Mouse (Mus musculus) heart, adult 18-20 months (tissue): ENCODE results near the gene Babam1. TPM values are rescaled to one million over a fixed set of nuclear protein-coding genes. Genes with fewer than 3 reads are reported as not detected.
"Not testable (repeated sequence)": the region's sequence is repeated elsewhere in the genome, so short reads cannot be mapped to it uniquely, and the experiment has no call there.

Experiments used
- DNase-seq, 2 experiments: peaks; one replicate each; pipeline ENCODE4 v3.0.0; 2021 to 2022; ENCODE audit warnings: mixed read lengths in 1 of 2
- total RNA-seq, 2 experiments: library from RNA; stranded (reverse); gene quantifications; 2 replicates each; pipeline ENCODE4 v1.2.3; 2021

Gene Babam1
- total RNA-seq, 2 experiments from 2014 or later: 67.9 to 69.8 TPM

DNA sequence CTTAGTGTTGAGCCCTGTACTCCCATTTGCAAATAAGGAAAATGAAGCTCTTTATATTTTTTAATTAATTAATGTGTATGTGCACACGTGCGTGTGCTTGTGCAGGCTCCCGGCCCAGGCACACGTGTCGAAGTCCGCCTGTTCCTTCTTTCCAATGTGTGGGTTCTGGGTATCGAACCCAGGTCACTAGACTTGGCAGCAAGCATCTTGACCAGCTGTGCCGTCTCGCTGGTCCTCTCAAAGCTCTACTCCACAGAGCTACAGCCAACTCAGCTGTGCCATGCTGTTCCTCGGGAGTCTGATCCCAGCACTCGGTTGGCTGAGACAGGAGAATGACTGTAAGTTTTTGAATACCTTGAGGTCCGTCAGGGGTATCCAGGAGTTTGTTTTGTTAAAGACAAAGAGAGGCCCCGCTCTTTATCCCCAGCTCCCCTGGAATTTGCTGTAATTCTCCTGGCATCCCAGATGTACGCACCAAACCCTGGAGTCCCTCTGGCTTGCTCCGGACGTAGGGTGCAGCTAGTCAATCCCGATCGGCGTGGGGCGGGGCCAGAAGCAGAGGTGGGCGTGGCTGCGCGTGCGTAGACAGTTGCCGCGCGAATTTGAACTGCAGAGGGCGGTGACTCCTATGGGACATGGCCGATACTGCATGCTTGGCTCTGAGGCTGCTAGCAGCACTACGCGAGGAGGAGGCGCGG lies 8.9 kb downstream of the Babam1 start, which contains the start of gene Ankle1:
Gene Ankle1, plus strand, starts transcription at position 610 of the 698 bp plus-strand sequence.
- peak; percentile 95 to 99 for DNase-seq

DNA sequence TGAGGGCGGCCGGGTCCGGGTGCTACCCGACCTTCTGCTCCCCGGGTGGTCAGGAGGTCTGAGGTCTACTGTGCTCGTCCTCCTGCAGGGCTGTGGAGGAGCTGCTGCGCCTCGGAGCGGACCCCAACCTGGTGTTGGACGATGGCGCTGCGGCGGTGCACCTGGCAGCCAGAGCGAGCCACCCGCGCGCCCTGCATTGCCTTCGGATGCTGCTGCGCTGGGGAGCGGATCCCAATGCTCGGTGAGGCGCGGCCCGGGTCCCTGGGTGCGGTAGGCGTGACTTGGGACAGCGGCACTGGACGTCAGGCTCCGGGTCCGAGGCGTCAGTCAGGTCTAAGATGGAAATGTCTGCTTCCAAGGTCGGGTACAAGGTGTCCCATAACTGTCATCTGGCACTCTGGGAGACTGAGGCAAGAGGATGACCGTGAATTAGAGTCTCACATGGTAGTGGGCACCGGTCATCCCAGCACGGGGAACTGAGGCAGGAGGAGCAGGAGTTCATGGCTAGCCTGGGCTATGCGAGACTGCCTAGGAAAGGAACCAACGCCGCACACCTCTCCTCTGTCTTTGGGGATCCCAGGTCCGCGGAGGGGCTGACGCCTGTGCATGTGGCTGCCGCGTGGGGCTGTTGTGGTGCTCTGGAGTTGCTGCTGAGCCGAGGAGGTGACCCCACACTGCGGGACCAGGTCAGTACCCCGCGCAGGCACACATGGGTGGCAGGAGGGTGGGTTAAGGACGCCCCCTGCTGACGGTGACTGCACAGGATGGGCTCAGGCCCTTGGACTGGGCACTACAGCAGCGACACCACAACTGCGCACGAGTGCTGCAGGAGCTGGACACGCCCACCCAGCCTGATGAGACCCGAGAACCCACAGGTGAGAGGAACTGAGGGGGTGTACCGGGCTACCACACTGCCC lies 9.7 kb downstream of the Babam1 start:
- DNase-seq: peak; percentile 63 to 64

DNA sequence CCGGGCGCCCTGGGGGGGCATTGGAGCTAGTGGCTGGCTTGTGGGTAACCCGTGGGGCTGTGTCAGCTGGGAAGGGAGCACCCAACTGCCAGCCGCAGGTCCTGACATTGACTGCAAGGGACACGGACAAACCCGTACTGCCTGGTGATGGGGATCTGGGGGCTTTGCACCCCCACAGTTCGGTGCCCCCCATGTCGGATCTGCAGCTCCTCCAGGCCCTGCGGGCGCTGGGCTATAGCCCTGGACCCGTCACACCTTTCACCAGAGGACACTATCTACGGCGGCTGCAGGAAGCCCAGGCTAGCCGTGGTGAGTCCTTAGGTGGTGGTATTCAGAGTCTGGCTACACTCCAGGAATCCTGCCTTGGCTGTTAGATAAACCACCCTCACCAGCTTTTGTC lies 10.8 kb downstream of the Babam1 start:
- no peak for DNase-seq

DNA sequence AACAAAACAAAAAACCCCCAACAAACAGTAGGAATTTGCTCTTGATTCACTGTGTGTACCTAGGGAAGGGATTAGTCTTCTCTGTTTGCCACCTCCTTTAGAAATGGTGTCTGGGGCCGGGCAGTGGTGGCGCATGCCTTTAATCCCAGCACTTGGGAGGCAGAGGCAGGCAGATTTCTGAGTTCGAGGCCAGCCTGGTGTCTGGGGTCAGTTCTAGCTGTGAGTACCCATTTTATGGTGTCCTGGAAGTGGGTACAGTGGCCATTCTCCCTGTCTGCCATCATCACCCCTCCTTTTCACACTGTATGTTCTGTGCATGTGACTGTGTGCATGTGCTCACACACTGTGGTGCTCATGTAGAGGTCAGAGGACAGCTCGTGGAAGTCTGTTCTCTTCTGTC lies 11.6 kb downstream of the Babam1 start:
- DNase-seq: no peak

DNA sequence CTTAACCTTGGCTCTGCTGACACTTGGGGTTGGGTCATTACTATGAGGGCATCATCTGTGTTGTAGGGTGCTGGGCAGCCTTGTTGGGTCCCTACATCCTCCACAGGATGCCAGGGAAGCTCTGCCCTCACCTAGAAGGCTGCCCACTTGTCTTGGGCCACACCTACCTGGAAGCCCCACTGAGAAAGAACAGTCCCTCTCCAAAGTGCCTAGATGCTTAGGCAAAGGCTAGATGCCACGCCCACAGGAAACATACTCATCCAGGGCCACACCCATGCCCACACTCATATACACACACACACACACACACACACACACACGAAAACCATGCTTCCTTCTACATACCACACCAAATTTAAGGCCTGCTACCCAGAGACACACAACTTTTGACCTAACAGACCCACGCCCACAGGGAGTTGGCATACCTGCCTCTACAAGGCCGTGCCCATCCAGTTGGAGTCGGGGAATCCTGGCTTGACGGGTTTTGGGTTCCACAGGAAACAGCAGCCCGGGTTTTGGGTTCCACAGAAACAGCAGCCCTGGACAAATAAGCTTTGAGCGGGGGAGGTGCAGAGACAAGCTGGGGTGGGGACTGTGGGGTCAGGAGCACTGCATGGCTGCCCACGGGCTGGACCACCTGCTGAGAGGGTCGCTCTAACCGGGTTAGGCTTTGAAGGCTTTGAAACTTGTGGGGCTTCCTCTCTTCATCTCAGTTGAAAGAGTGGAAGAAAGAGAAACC lies 15.0 kb downstream of the Babam1 start:
- no peak for DNase-seq

DNA sequence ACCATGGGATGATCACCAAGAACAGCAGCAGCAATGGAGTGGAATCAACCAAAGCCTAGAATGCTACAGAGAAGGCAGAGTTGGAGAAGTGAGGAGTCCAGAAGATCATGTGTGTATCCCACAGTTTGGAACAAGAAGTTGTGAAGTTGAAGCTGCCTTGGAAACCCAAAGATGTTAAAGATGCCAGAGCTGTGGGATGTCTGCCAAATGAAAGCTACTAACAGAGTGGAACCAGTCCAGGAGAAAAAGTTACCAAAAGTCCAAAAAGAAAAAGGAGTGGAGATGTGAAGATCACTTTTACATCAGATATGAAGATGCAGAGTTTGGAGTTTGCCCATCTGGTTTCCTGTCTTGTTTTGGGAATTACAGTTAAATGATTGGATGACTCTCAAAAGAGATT lies 25.5 kb downstream of the Babam1 start:
- DNase-seq: no peak

DNA sequence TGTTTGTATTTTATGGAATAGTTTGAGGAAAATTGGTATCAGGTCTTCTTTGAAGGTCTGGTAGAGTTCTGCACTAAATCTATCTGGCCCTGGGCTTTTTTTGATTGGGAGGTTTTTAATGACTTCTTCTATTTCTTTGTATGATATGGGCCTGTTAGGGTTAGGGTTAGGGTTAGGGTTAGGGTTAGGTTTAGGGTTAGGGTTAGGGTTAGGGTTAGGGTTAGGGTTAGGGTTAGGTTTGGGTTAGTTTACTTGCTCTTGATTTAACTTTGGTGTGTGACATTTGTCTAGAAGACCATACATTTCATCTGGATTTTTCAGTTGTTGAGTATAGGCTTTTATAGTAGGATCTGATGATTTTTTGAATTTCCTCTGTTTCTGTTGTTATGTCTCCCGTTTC lies 36.3 kb downstream of the Babam1 start:
- DNase-seq: not testable (repeated sequence)

DNA sequence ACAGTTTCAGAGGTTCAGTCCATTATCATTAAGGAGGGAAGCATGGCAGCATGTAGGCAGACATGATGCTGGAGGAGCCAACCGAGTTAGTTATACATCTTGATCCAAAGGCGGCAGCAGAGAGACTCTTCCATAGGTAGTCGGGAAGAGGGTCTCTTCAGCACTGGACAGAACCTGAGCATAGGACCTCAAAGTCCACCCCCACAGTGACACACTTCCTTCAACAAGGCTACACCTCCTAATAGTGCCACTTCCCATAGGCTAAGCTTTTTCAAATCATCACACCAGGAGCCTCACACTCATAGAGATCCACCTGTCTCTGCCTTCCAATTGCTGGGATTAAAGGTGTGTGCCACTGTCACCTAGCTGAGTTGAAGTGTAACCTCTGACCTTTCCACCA lies 40.4 kb downstream of the Babam1 start:
- DNase-seq: no peak

DNA sequence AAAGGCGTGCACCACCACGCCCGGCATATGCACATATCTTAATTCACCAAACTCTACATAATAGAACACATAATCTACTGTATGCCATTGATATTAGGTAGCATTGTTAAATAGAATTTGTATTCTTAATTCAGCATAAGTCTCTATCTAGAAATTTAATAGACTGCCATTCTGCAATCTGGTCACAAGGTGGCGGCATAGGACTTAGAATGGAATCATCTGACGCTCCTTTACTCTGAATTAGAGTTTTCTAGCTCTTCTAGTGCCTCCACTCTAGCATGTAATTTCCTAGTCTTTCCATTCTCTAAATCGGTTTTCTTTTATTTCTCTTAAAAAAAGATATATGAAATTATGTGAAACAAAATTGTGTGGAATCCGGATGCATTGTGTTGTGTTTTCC lies 44.7 kb downstream of the Babam1 start:
- DNase-seq: peak; percentile 45 to 82

DNA sequence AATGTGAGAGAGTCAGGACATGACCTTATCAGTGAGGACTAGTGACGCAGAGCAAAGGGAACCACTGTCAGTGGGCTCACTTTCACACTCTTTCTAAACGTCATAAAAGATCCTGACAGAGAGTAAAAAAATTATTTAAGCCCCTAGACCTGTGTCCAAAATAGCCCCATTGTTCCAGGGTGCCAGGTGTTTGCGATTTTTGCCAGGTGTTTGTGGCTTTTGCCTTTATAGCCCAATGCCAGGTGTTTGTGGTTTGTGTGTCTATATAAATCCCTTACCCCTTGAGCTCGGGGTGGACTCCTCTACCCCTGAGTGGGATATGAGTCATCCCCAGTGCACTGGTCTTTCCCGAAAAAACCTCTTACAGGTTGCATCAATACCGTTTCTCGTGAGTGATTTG lies 48.4 kb downstream of the Babam1 start:
- no peak for DNase-seq

DNA sequence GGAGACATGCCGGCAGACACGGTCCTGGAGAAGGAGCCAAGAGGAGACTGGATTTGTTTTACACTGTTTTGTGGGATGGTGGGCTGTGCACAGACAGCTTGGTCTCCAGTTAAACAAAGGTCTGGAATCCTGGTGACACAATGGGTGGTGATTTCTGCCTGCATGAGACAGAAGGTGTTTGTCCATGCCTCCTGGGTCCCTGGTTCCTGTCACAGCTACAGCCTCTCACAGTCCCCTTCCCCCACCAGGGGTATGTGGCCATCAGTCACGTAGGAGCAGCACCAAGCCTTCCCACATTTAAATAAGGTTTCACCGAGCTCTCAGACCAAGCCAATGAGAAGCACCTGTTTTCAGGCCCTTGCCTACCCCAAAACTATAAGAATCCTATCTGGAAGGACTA lies 54.7 kb downstream of the Babam1 start:
- no peak for DNase-seq

DNA sequence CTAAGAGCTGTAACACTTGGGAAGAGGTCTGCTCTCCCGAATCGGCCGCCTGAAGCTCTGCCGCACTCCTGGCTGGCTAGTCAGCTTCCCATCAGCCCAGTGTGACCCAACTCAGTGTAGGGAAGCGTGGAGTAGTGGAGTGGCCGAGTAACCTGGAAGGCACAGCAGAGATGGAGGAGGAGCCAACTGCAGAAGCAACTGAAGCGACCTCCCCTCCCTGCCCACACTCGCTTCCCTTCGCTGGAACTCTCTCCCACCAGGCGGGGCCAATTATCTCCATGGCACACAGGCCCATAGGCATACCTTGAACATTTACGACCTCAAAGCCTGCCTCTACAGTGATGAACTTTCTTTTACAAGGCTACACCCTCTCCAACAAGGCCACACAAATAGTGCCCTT lies 55.1 kb downstream of the Babam1 start:
- no peak for DNase-seq

DNA sequence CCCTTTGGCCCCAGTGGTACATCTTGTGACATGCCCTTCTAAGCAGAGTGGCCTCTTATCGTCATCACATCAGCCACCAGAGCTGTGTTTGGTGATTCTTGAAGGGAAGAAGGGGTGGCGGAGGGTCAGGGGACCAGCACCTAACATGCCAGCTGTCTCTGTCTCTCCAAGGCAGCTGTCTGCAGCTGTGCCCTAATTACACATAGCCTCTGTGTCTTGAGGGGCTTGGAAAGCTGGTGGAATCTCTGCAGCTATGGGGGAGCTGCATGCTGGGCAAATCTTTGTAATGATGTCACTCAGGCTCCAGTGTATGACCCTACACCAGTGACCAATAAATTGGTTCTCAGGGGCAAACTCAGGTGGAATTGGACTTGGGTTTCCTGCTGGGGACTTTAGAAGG lies 56.0 kb downstream of the Babam1 start:
- no peak for DNase-seq

Other genes starting within 250 kb of the Babam1 start
- gene Myo9b, start 124.1 kb upstream of the Babam1 start, total RNA-seq: 10 to 100 TPM; 20.5 to 22.3 TPM
- 10 to 100 TPM; 25.5 to 29.5 TPM for gene Haus8, start 123.9 kb upstream of the Babam1 start, total RNA-seq
- gene Use1, start 30.0 kb upstream of the Babam1 start, total RNA-seq: 100 to 1,000 TPM; 163 to 174 TPM
- gene Ocel1, start 25.6 kb upstream of the Babam1 start, total RNA-seq: 10 to 100 TPM; 14.2 to 14.9 TPM
- gene Nr2f6, start 14.9 kb upstream of the Babam1 start, total RNA-seq: 10 to 100 TPM; 48.0 to 53.8 TPM
- 10 to 100 TPM; 20.4 to 23.2 TPM for gene Ushbp1, start 1.1 kb upstream of the Babam1 start, total RNA-seq
- gene Ankle1, start 9.1 kb downstream of the Babam1 start, total RNA-seq: not detected
- 10 to 100 TPM; 23.8 to 26.6 TPM for gene Abhd8, start 66.8 kb downstream of the Babam1 start, total RNA-seq
- 100 to 1,000 TPM; 126 to 127 TPM for gene Mrpl34, start 68.1 kb downstream of the Babam1 start, total RNA-seq
- 10 to 100 TPM; 31.4 to 32.1 TPM for gene Dda1, start 72.3 kb downstream of the Babam1 start, total RNA-seq
- gene Ano8, start 89.1 kb downstream of the Babam1 start, total RNA-seq: 10 to 100 TPM; 16.6 to 16.9 TPM
- gene Gtpbp3, start 91.2 kb downstream of the Babam1 start, total RNA-seq: 10 to 100 TPM; 19.1 to 22.2 TPM
- gene Plvap, start 114.9 kb downstream of the Babam1 start, total RNA-seq: 10 to 100 TPM; 23.0 to 30.9 TPM
- not detected for gene Ccdc194, start 128.8 kb downstream of the Babam1 start, total RNA-seq
- 10 to 100 TPM; 19.3 to 40.2 TPM for gene Bst2, start 140.6 kb downstream of the Babam1 start, total RNA-seq
- 10 to 100 TPM; 28.4 to 28.5 TPM for gene Mvb12a, start 146.1 kb downstream of the Babam1 start, total RNA-seq
- gene Tmem221, start 162.0 kb downstream of the Babam1 start, total RNA-seq: under 1 TPM; 0.42 to 0.51 TPM
- under 1 TPM; 0.15 TPM for gene Nxnl1, start 169.7 kb downstream of the Babam1 start, total RNA-seq
- 100 to 1,000 TPM; 162 to 202 TPM for gene Slc27a1, start 172.0 kb downstream of the Babam1 start, total RNA-seq
- gene Pgls, start 195.3 kb downstream of the Babam1 start, total RNA-seq: 10 to 100 TPM; 66.5 to 72.2 TPM
- gene Fam129c, start 200.8 kb downstream of the Babam1 start, total RNA-seq: 1 to 10 TPM in 1 of 2 experiments, under 1 TPM in 1; 0.99 to 1.0 TPM
- gene Colgalt1, start 214.1 kb downstream of the Babam1 start, total RNA-seq: 10 to 100 TPM; 41.6 to 42.4 TPM